Mouse (Mus musculus) forebrain, embryonic 11.5 days (tissue): ENCODE measurements at regions not wholly inside any gene's neighbourhood (a gene's known extent, or its start where the extent isn't known, plus 50 kb on each side); places are given as distances from the start of the nearest gene placed in this dataset. TPM values are rescaled to one million over a fixed set of nuclear protein-coding genes. Genes with fewer than 3 reads are reported as not detected.

ENCODE experiments used
- microRNA-seq: library from miRNA; unstranded; fragments of <30 nt; microRNA quantifications from one replicate; pipeline ENCODE4, GENCODE M21; 2016; ENCODE audit not compliant: insufficient number of aligned reads

Small RNA genes lying in the stretch of these regions (microRNA-seq; reads per million reads assigned to microRNA genes)
- gene Mir7094-1 = not detected
- not detected for gene Mir7094-2
